Mouse (Mus musculus): Measurements from ENCODE around the gene Kcne3. TPM values are rescaled to one million over a fixed set of nuclear protein-coding genes. Genes with fewer than 3 reads are reported as not detected.

The Kcne3 gene
- polyA plus RNA-seq, 1 experiment from 2014 or later: 1.7 TPM

DNA sequence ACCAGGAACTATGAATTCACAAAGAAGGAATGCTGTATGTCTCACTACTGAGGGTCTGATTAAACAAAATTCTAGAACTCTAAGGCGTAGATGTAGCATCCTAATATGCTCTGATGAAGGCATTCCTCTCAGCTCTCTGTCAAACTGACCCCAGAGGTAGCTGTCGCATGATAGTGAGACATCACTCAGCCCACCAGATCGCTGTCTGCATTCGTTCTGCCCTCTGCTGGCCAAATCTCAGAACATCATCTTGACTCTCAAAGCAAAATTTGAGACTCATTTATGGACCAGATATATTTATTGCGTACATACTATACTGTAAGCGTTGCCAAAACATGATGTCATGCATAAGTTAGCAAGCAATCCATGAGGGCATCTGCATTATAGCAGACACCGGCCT lies 11.3 kb downstream of the Kcne3 start:
- no peak overlapping the region for H3K9ac ChIP-seq (replicated peaks)
- H3K4me1 ChIP-seq (replicated peaks): no peaks in the 10 kb centered on the region
- H3K4me3 ChIP-seq (replicated peaks): no peak overlapping the region
- H3K27ac ChIP-seq: no peak overlapping the region
- WGBS: 20% methylated on average over 7 of the region's 7 CpGs
- peak; percentile 43; the same call in 1 of the 2 replicates for ATAC-seq
- H3K9me3 ChIP-seq: no peaks in the 10 kb centered on the region
- no peaks in the 10 kb centered on the region for H3K36me3 ChIP-seq
- H3K4me2 ChIP-seq (replicated peaks): no peak overlapping the region
- peaks cover 4% of the 10 kb centered on the region; the same call in 1 of the 2 replicates for H3K27me3 ChIP-seq

- Histone ChIP-seq H3K27ac (no peak overlapping the region), H3K4me1 (replicated peaks) (no peaks in the 10 kb centered on the region), H3K9ac (replicated peaks) (no peak overlapping the region), H3K4me2 (replicated peaks) (no peak overlapping the region), H3K36me3 (no peaks in the 10 kb centered on the region), H3K27me3 (peaks cover 4% of the 10 kb centered on the region; the same call in 1 of the 2 replicates), H3K4me3 (replicated peaks) (no peak overlapping the region), H3K9me3 (no peaks in the 10 kb centered on the region)
- ATAC-seq: no peak
- WGBS: 29% methylated on average over 4 of the region's 4 CpGs
Measured at GRCm38 (mm10) chr7:100190167-100190566, 13.9 kb downstream of the Kcne3 start.

GRCm38 (mm10) chr7:100190778-100191177 lies 14.5 kb downstream of the Kcne3 start:
- Histone ChIP-seq H3K4me3 (replicated peaks) (no peak overlapping the region), H3K4me1 (replicated peaks) (no peaks in the 10 kb centered on the region), H3K27ac (no peak overlapping the region), H3K9ac (replicated peaks) (no peak overlapping the region), H3K9me3 (no peaks in the 10 kb centered on the region), H3K36me3 (no peaks in the 10 kb centered on the region), H3K27me3 (peaks cover 4% of the 10 kb centered on the region; the same call in 1 of the 2 replicates), H3K4me2 (replicated peaks) (no peak overlapping the region)
- 12% methylated on average over 4 of the region's 4 CpGs for WGBS
- ATAC-seq: peak; percentile 56

GRCm38 (mm10) chr7:100201191-100201590 lies 24.9 kb downstream of the Kcne3 start:
- H3K27ac ChIP-seq: no peak overlapping the region
- no peaks in the 10 kb centered on the region for H3K9me3 ChIP-seq
- H3K36me3 ChIP-seq: no peaks in the 10 kb centered on the region
- no peak overlapping the region for H3K9ac ChIP-seq (replicated peaks)
- H3K4me3 ChIP-seq (replicated peaks): no peak overlapping the region
- 90% methylated on average over 3 of the region's 3 CpGs for WGBS
- no peak for ATAC-seq
- H3K4me2 ChIP-seq (replicated peaks): no peak overlapping the region
- no peaks in the 10 kb centered on the region for H3K4me1 ChIP-seq (replicated peaks)
- H3K27me3 ChIP-seq: no peaks in the 10 kb centered on the region

DNA sequence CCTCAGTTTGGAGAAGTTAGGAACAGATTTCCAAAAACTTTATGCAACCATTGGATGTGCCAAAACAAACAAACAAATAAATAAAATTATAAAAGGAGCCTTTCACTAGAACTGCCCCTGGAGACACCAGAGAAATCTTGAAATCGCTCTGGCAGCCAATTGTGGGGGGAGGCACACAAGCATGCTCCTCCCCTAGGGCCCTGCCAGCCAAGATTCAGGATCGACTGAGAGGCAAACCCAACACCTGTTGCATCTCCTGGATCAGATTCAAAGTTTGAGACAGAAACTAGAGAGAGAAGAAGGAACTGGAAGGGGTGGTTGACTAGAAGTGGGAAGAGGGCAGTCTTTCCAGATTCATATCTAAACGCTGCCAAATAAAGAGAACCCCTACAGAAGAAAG lies 27.3 kb downstream of the Kcne3 start:
- H3K27ac ChIP-seq: no peak overlapping the region
- no peaks in the 10 kb centered on the region for H3K9me3 ChIP-seq
- no peaks in the 10 kb centered on the region for H3K27me3 ChIP-seq
- H3K36me3 ChIP-seq: no peaks in the 10 kb centered on the region
- no peak overlapping the region for H3K4me2 ChIP-seq (replicated peaks)
- H3K4me3 ChIP-seq (replicated peaks): no peak overlapping the region
- 66% methylated on average over 3 of the region's 3 CpGs for WGBS
- no peak overlapping the region for H3K9ac ChIP-seq (replicated peaks)
- ATAC-seq: no peak
- H3K4me1 ChIP-seq (replicated peaks): no peaks in the 10 kb centered on the region

GRCm38 (mm10) chr7:100204871-100205270 lies 28.6 kb downstream of the Kcne3 start:
- 80% methylated on average over 6 of the region's 6 CpGs for WGBS
- H3K27me3 ChIP-seq: no peaks in the 10 kb centered on the region
- no peak overlapping the region for H3K9ac ChIP-seq (replicated peaks)
- H3K4me1 ChIP-seq (replicated peaks): no peaks in the 10 kb centered on the region
- no peak overlapping the region for H3K4me2 ChIP-seq (replicated peaks)
- H3K36me3 ChIP-seq: no peaks in the 10 kb centered on the region
- no peak overlapping the region for H3K4me3 ChIP-seq (replicated peaks)
- no peak overlapping the region for H3K27ac ChIP-seq
- no peak for ATAC-seq
- no peaks in the 10 kb centered on the region for H3K9me3 ChIP-seq

DNA sequence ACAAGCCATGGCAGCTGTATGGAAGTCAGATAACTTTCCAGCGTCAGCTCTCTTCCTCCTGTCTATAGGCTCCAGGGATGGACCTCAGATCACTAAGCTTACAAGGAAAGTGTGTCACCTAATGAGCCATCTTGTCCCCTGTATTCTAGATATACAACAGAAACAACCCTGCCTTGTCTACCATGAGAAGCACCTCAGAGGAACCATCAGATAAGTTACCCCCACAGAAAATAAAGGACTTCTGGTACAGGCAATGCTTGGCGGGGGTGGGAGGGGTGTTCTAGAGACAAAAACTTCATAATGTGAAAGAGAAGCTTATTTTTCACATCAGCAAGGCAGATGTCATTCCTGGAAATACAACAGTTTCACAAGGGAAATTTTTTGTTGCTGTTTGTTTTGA lies 29.8 kb downstream of the Kcne3 start:
- no peak for ATAC-seq

GRCm38 (mm10) chr7:100207886-100208285 lies 31.6 kb downstream of the Kcne3 start:
- H3K4me1 ChIP-seq (replicated peaks): no peaks in the 10 kb centered on the region
- no peaks in the 10 kb centered on the region for H3K9me3 ChIP-seq
- no peak overlapping the region for H3K27ac ChIP-seq
- no peaks in the 10 kb centered on the region for H3K36me3 ChIP-seq
- H3K9ac ChIP-seq (replicated peaks): no peak overlapping the region
- no peaks in the 10 kb centered on the region for H3K27me3 ChIP-seq
- no peak overlapping the region for H3K4me2 ChIP-seq (replicated peaks)
- H3K4me3 ChIP-seq (replicated peaks): no peak overlapping the region
- ATAC-seq: no peak

More for the DNA sequence above, 29.8 kb downstream of the Kcne3 start:
- Histone ChIP-seq H3K4me2 (replicated peaks) (no peak overlapping the region), H3K27me3 (no peaks in the 10 kb centered on the region), H3K4me3 (replicated peaks) (no peak overlapping the region), H3K9me3 (no peaks in the 10 kb centered on the region), H3K9ac (replicated peaks) (no peak overlapping the region), H3K36me3 (no peaks in the 10 kb centered on the region), H3K4me1 (replicated peaks) (no peaks in the 10 kb centered on the region), H3K27ac (no peak overlapping the region)
- 91% methylated on average over 2 of the region's 2 CpGs for WGBS

DNA sequence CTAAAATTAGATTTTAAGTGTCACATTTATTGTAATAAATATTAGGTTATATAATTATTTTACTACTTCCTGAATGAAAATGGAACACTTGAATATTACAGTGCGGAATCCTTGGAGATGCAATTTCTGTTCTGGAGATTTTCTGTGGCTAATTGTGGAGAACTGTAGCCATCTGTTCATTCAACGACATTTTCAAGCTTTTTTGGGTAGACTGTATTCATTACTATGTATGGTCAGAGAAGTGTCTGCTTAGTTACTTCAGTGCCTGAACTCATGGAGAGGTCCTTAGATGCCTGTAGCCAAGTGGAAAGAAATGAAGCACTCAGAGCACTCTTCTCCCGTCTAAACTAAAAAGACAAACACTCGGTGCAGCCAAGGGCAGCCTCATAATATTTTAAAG lies 38.0 kb downstream of the Kcne3 start:
- no peaks in the 10 kb centered on the region for H3K36me3 ChIP-seq
- no peak overlapping the region for H3K27ac ChIP-seq
- H3K9ac ChIP-seq (replicated peaks): no peak overlapping the region
- H3K9me3 ChIP-seq: no peaks in the 10 kb centered on the region
- H3K27me3 ChIP-seq: no peaks in the 10 kb centered on the region
- peaks cover 35% of the 10 kb centered on the region for H3K4me1 ChIP-seq (replicated peaks)
- no peak overlapping the region for H3K4me3 ChIP-seq (replicated peaks)
- ATAC-seq: no peak
- 70% methylated on average over 4 of the region's 4 CpGs for WGBS
- no peak overlapping the region for H3K4me2 ChIP-seq (replicated peaks)

DNA sequence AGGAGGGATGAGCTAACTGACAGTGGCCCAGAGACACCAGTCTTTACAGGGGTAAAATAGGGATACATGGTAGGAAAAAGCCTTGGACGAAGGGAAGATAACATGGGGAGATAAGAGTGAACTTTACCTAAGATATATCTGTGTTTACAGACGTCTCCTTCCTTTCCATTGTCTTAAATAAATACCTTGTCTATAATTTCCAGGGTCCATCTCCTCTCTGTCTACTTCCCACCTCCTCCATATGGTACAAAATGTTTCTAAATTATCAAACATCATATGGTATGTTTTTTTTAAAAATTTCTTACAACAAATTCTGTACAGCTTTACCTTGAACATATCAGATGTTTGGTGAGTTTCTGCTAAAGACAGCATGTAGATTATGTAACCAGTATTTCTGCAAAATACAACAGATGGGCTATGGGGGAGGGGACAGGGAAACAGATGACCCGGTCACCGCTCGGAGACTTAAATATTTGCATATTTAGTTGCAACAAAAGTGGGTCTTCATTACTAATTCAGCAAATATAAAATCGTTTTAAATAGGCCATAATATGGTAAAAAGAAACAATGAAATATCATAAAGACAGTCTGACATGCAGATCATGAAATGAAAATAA lies 38.9 kb downstream of the Kcne3 start:
- H3K36me3 ChIP-seq: no peaks in the 10 kb centered on the region
- ATAC-seq: no peak
- WGBS: 42% methylated on average over 6 of the region's 6 CpGs

GRCm38 (mm10) chr7:100215976-100216375 lies 39.7 kb downstream of the Kcne3 start:
- no peaks in the 10 kb centered on the region for H3K36me3 ChIP-seq
- peak overlapping the region; percentile 81 for H3K27ac ChIP-seq
- H3K4me3 ChIP-seq (replicated peaks): no peak overlapping the region
- H3K9ac ChIP-seq (replicated peaks): peak overlapping the region; percentile 45; the same call in 1 of the 2 replicates
- peak overlapping the region; percentile 27 for H3K4me2 ChIP-seq (replicated peaks)
- 0 out of 2 replicates have a peak, but pooled peaks have one; percentile 5 for ATAC-seq
- H3K9me3 ChIP-seq: no peaks in the 10 kb centered on the region
- 18% methylated on average over 10 of the region's 10 CpGs for WGBS
- no peaks in the 10 kb centered on the region for H3K27me3 ChIP-seq
- peaks cover 35% of the 10 kb centered on the region for H3K4me1 ChIP-seq (replicated peaks)

More for the DNA sequence above, 38.9 kb downstream of the Kcne3 start:
- H3K9me3 ChIP-seq: no peaks in the 10 kb centered on the region
- H3K9ac ChIP-seq (replicated peaks): no peak overlapping the region
- no peak overlapping the region for H3K4me2 ChIP-seq (replicated peaks)
- peak overlapping the region; percentile 14; the same call in 1 of the 2 replicates for H3K27ac ChIP-seq
- H3K4me3 ChIP-seq (replicated peaks): no peak overlapping the region
- peaks cover 35% of the 10 kb centered on the region for H3K4me1 ChIP-seq (replicated peaks)
- H3K27me3 ChIP-seq: no peaks in the 10 kb centered on the region

DNA sequence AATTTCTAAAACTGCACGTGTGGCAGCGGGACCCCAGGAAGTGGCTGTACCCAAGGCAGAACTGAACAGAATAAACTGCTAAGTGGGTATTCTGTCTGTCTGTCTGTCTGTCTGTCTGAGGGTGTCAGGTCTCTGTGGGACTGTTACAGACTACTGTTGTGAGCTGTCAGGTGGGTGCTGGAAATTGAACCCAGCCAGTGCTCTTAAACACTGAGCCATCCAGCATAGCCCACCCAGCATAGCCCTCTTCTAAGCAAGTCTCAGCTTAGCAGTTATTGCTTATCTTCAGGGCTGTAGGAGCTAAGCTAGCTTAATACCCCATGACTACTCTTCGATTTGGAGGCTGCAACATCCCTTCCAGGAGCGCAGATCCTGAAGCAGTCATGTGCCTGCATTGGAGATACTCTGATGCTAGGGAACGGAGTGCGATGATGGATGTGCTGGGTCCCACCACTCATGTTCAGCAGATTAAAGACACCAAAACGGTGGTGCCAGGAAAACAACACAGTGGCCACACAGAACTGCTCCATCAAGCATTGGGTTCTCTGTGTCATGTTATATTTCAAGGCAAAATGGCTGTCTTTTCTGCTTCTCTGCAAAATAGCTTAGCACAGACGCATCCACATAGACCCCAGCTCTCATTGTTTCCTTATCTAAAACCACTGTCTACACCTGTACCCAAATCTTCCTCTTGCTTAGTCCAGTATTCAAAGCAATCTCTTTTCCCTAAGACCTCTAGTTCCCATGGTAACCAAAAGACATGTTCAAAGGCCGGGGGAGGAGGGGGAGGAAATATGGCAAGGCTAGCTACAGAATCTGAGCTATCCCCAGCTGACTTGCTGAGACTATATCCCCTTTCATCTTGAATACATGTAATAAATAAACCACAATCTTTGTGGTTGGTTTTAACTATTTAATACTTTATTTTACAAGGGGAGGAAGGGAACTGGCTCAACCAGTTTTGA lies 40.6 kb downstream of the Kcne3 start:
- Histone ChIP-seq H3K4me1 (replicated peaks) (peaks cover 35% of the 10 kb centered on the region), H3K27ac (peak overlapping the region; percentile 81), H3K27me3 (no peaks in the 10 kb centered on the region), H3K4me2 (replicated peaks) (peak overlapping the region; percentile 12; the same call in 1 of the 2 replicates), H3K4me3 (replicated peaks) (no peak overlapping the region), H3K9ac (replicated peaks) (no peak overlapping the region), H3K9me3 (no peaks in the 10 kb centered on the region), H3K36me3 (no peaks in the 10 kb centered on the region)
- ATAC-seq: peak; percentile 83
- WGBS: 62% methylated on average over 9 of the region's 9 CpGs
